Mouse (Mus musculus) monocyte, adult 2 months (primary cell): ENCODE data around the gene Rbbp4.

Experiments used
- DNase-seq, 2 experiments: peaks; one replicate each; pipeline ENCODE4 v3.0.0; 2022; ENCODE audit warnings: low spot score in 2 of 2, low read depth in 1 of 2

Rbbp4 gene

DNA sequence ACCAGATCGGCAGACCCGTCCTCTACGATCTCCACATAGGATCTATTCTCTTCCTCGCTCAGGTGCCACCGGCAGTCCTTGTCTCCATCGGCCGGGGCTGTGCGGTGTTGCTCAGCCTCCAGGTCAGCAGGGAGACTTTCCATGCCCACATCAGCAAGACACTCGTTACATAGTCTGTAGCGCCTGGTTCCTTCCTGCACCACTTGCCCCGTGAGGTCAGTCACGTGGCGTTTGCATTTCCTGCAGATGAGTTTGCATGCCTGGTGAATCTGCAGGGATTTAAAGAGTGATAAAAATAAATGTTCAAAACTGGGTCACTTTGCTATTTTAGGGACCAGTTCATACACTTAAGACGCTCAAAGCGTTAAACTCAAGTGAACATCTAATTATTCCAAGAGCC lies 19.1 kb upstream of the Rbbp4 start:
- DNase-seq, result no peak

DNA sequence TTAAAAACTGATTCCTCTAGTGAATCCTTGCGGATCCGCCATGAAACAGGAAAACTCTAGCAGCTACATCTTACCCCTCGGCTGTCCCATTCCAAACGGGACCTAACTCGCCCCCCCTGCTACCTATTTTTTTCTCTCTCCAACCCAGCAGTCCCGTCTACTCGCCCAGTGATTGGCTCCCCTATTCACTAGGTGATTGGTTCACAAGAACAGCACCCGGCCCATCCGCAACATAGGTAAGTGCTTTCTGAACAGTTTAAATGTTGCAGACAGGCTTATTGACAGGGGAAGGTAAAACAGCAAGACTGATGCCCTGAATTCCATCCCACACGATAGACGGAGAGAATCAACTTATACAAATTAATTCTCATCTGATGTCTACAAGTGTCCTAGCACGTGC lies 18.0 kb upstream of the Rbbp4 start:
- no peak for DNase-seq

DNA sequence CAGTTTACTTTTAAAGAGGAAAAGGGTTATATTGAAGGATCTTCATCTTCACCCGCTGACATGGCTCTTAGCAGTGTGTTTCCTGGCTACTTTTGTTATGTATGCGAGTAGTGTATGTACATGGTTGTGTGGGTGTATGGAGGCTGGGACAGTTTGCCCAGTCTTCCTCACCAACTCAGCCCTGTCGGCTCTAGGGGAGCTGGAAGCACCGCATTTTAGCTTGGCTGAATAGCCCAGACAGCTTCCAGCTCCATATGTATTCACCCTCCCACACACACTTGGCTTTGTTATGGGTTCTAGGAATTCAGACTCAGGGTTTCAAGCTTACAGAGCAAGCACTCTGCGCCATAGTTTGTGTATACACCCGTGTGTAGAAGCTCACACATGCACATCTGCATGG lies 15.9 kb upstream of the Rbbp4 start:
- no peak for DNase-seq

DNA sequence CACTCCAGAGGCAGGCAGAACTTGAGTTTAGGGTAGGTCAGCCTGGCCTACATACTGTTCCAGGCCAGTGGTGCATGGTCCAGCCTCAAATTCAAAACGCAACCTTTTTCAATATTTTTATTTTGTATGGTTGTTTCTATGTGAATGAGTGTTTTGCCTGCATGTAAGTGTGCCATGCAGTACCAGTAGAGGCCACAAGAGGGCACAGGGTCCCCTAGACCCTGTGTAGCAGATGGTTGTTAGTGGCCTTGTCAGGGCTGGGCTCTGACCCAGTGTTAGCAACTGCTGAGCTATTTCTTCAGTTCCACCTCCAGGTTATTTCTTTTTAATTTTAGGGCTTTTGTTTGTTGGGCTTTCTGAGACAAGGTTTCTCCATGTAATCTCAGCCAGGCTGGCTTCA lies 15.5 kb upstream of the Rbbp4 start:
- peak in 1 of 2 experiments; percentile 42 for DNase-seq

DNA sequence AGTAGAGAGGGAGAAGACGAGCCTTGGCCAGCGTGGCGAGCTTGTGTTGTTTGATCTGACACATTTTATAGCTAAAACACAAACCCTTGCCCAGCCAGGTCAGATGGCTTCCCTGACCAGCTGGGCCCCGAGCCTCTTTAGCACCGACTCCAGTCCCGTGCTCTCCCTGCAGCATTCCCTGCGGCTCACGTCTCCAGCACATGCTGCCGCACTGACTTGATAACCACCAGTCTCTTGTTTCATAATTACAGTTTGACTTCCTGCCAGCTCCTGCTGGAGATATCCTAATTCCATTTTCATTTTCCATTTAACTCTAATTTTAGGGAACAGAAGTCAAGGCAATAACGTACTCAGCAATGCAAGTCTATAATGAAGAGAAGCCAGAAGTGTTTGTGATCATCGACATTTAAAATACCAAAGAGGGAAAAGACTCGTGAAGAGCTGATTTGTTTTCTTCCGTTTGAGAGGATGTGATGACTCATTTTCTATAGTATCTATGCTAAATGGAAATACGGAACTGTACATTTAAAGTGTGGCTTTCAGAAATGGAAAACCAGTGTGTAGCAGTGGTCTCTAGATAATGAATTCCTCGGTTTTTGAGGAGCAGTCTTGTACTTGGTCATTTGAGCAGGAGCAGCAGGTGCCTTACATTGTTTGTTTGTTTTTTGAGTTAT lies 11.4 kb upstream of the Rbbp4 start:
- no peak for DNase-seq

DNA sequence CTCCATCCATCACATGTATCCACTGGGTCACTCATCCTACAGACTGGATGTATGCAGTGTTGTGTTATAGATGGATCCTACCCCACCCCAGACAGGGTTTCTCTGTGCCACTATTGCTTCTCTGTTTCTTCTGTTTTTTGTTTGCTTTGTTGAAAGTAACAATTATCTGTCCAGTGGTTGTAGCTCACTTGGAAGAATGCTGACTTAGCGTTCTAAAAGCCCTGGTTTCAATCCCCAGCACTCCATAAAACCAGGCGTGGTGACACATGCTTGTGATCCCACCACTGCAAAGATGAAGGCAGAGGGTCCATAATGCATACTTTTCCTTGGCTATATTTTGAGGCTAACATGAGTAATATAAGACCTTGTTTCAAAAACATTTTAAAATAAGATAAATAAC lies 7.5 kb upstream of the Rbbp4 start:
- no peak for DNase-seq

DNA sequence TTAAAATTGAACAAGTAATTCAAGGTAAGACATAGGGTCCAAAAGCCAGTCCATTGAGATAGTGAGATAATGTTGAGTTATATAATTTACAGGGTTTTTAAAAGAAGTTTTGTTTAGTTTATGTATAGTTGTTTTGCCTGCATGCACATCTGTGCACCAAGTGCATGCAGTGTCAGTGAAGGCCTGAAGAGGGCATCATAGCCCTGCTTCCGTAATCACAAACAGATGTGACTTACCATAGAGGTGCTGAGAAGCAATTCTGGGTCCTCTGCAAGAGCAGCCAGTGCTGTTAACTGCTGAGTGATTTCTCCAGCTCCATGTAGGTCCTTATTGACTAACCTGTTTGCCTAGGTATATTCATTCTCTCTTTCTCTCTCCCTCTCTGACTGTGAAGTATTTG lies 6.7 kb upstream of the Rbbp4 start:
- no peak for DNase-seq

DNA sequence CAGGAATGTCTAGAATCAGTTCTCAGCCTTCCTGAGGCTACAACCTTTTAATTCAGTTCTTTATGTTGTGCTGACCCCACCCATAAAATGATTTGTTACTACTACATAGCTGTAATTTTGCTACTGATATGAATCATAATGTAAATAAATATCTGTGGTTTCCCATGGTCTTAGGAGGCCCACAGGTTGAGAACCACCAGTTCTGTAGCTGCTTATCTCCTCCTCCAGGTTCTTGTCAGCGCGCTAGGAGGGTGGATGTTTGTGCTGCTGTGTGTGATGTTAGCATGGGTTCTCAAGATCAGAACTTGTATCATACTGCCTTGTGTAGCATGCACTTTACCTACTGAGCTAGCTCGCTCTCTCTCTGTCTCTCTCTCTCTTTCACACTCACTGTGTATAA lies 4.6 kb upstream of the Rbbp4 start:
- DNase-seq, result no peak

DNA sequence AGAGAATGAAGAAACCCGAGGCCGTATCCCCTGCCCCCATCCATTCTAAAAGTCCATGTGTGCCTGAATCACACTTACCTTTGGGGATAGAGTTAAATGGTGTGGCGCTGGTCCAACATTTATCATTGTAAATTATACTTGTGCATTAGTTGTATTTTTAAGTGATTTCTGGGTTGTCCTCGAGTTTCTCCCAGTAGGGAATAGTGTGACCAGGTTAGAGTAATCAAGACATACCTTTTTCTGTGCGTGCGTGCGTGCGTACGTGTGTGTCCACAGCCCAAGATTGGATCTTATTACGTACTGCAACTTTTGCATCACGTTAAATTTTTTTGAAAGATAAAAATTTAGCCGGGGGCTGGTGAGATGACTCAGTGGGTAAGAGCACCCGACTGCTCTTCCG lies 1.1 kb upstream of the Rbbp4 start:
- no peak for DNase-seq

DNA sequence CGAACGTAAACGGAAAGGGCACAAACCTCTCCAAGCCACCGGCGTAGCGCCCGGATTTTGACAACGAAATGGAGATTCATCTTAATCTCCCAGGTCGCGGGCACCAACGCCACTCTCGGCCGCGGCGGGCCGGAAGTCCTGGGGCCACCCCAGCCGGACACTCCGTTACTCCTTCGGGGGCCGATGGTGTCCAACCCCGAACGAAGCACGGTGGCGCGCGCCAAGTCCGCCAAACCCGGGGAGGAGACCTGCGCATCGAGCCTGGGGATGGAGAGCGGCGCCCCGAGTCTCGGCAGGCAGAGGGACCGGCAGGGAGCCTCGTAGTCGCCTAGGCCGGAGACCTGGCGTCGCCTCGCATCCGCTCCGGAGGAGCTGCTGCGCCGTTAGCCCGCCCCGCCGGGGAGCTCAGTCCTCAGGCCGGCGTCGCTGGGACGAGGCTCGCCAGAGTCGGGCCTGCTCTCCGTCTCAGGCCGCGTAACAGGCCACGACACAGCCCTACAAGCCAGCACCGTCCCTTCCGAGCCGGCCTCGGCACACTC lies 424 bp downstream of the Rbbp4 start:
- DNase-seq, result no peak

DNA sequence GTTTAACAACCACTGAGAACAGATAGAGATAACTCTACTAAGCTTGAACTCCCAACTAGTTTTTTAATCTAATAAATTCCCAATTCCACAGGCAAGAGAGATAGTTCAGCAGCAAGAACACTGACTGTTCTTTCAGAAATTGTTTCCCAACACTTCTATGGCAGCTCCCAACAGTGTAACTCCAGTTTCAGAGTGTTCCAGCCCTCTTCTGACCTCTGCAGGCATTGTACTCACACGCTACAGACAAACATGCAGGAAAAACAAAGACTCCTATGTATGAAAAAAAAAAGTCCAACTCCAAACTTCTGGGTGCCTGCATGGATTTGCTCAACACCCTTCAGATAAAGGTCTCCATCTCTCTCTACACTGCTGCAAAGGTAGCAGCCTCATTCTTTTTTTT lies 2.3 kb downstream of the Rbbp4 start:
- DNase-seq, result no peak

DNA sequence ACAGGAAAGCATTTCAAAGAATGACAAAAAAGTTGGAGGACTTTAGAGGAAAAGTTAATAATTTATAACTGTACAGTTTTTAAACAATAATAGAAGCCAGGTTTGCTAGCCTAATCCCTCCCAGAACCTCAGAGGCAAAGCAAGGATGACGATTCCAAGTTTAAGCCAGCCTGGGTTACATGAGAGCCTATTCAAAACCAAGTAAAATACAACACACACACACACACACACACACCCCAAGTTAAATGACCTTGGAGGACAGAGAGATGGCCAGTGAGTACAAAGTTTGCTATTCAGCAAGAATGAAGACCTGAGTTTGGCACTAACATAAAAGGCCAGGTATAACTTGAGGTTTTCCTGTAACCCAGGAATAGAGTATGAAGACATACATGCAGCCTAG lies 9.0 kb downstream of the Rbbp4 start:
- DNase-seq, result no peak

DNA sequence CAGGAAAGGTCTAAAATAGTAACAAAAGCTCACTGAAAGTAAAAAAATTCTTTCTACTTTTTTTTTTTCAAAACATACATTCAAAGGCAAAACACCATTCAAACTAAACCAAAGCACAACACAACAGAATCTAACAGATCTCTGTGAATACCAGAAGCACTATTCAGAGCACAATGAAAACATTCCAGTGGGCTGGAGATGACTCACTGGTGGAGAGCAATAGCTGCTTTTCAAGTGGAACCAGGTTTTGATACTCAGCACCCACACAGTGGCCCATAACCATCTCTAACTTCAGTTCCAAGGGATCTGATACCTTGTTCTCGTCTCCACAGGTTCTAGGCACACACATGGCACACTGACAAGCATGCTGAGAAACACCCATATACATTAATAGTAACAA lies 10.4 kb downstream of the Rbbp4 start:
- no peak for DNase-seq

DNA sequence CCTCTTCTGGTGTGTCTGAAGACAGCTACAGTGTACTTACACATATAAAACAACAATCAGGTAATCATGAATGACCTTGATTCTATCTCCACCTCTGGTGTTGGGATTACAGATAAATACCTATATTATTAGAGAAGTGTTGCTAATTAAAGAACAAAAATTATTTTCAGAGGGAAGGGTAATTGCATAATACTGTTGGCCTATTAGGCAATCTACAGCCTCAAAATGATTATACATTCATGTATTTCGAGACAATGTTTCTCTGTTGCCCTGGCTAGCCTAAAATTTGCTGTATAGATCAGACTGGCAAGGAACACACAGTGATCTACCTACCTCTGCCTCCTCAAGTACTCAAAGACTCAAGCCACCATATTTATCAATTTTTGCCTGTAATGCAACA lies 11.7 kb downstream of the Rbbp4 start:
- no peak for DNase-seq

DNA sequence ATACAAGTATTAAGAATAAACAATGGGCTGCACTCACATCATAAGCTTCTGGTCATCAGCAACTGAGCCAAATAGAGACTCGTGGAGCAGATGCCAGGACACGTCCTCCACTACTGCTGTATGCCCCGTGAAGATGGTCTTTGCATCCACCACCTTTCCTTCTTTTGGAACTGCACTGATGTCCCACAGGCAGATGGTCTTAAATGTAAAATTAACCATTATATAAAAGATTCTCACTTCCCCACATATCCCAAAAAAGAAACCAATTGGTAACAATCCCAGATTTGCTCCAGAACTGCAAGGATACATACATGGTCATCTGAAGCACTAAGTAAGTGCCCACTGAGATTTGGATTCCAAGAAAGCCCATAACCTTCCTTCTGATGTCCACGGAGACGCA lies 13.1 kb downstream of the Rbbp4 start:
- DNase-seq, result no peak

DNA sequence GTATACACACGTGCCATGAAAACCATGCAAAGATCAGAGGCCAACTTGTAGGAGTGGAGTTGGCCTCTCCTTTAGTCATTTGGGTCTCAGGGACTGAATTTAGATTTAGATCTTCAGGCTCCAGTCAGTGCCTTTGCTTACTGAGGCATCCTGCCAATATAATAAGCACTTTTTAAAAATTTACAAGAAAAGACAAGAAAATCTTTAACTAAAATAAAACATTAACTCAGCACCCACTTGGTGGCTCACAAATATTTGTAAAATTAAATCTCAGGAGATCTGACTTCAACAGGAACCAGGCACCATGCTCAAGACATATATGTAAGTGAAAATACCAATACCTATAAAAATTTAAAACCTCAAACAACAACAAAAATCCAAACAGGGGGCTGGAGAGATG lies 14.3 kb downstream of the Rbbp4 start:
- DNase-seq, result no peak

DNA sequence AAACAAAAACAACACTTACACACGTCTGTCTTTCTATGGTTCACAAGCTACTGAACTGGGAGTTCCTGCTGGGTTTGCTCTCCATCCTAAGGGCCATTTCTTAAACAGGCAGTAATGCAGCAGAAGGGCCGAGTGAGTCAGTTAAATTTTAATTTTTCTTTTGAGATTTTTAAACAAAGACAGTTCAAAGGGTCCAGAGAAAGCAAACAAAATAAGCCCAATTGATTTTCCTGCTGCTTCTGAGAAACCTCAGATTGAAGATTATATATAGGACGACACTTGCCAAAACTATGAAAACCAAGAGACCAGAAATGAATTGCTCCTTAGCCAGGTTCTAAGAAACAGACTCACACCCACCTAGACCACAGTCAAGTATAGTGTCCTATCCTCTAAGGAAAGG lies 21.3 kb downstream of the Rbbp4 start:
- no peak for DNase-seq

DNA sequence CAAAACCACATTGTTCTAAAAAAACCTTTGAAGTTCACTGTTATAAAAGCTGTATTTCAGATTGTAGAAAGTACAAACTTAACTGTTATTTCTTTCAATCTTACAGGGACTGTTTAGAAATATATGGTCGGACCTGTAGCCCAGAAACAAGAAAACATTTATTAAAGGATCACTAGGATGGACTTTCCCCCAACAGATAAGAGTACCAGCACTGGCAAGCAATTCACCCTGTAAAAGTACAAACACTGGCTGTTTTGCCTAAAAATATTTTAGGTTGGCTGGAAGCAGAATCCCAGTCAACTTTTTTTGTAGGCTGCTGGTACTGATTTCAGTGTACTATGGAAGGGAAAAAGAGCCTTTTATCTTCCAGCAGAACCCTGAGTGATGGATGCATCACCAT lies 27.2 kb downstream of the Rbbp4 start:
- DNase-seq, result no peak

DNA sequence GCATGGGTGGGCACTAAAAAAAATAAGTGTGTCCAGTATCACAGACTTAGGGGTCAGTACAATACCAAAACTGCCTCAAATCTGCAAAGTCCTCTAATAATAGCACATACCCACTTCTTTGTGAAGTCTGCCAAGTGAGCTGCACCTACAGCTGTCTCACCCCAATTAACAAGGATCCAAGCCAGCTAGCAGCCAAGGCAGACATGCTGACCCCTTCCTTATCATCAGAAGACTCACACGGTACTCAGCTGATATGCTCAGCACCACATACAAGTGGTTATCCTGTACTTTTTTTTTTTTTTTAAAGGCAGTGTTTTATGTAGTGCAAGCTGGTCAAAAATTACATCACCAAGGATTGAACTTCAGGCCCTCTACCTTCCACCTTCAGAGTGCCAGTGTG lies 30.9 kb downstream of the Rbbp4 start:
- no peak for DNase-seq

DNA sequence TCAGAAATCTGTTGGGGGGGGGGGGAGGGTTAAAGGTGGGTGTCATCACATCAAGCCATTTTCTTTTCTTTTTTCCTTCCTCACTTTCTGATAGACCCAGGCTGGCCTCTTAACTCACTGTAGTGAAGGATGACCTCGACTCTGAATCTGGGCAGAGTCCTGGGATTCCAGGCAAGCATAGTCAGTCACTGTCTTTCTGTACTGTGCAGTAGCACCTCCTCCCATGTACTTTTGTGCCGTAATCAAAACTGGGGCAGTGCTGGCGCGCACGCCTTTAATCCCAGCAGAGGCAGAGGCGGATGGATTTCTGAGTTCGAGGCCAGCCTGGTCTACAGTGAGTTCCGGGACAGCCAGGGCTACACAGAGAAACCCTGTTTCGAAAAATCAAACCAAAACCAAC lies 31.4 kb downstream of the Rbbp4 start:
- DNase-seq, result no peak

DNA sequence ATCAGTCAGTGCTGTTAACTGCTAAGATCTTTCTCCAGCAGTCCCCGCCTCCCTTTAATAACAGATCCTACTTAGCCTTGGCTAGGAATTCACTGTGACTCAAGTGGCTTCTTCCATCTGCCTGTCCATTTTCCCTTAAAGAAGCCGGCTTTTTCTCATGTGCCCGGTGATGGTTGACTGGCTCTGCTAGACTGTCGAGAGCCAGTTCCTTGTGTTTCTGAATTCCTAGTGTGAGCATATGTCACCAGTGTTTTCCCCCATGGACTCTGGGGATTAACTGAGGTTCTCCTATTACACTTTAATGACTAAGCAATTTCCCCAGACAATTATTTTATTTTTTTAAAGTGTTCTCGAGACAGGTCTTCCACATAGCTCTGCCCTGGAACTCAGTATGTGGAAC lies 31.8 kb downstream of the Rbbp4 start:
- DNase-seq, result no peak

DNA sequence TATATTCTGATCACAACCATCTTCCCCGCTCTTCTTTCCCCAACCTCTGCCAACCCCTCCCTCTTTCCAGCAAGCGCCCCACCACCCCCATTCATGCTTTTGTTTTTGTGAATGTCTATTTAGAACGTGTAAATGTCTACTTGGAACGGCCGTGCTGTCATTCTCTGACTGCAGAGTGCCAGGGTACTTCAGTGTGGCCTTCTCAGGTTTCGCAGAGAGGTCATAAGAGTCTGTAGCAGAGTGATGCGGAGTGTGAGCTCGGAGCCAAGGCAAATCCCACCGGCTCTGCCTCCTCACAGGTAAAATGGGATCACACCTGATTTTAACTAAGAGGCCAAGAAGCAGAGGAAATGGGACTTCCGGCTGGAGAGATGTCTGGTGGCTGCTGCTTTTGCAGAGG lies 36.0 kb downstream of the Rbbp4 start:
- DNase-seq, result no peak

DNA sequence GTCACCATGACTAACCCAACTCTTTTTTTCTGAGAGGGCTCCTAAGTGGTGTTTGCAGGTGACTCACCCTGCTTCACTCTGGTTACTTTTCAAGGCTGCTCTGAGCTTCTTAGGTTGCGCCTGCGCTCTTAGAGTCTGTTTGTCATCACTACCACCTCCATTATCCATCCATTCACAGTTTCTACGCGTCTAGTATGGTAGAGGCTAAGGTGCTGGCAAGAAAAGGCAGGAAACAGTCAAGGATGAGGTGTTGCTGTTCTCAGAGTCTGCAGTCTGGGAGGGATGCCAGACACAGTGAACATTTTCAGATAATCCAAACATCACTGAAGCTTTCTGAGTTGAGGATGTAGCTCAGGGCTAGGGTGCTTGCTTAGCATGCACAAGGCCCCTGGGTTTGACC lies 37.4 kb downstream of the Rbbp4 start:
- no peak for DNase-seq

DNA sequence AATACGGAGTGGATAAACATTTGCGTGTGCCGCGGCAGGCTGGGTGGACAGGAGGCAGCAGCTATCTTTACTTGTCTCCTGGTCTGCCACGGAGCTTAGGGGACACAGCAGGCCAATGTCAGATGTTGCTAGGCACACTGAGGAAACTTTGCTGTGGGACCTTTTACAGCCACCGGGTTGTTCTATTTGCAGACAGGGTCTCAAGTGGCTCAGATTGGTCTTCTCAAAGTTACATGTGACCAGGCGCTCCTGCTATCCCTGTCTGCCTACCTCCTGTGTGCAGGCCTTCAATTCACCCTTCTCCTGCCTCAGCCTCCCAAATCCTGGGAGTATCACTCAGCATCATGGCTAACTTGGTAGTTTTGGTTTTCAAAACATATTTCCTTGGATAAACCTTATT lies 39.1 kb downstream of the Rbbp4 start:
- no peak for DNase-seq
